Mouse (Mus musculus) cerebral cortex, adult 2 months (tissue): ENCODE measurements around the gene Myo16.

Experiments
- WGBS: fragments of 180-500 bp; shearing (Covaris S2); methylation state at CpG from one replicate; pipeline ENCODE4 v1.1.7; 2018; 5-methylcytosine and 5-hydroxymethylcytosine counted together

Myo16 gene

DNA sequence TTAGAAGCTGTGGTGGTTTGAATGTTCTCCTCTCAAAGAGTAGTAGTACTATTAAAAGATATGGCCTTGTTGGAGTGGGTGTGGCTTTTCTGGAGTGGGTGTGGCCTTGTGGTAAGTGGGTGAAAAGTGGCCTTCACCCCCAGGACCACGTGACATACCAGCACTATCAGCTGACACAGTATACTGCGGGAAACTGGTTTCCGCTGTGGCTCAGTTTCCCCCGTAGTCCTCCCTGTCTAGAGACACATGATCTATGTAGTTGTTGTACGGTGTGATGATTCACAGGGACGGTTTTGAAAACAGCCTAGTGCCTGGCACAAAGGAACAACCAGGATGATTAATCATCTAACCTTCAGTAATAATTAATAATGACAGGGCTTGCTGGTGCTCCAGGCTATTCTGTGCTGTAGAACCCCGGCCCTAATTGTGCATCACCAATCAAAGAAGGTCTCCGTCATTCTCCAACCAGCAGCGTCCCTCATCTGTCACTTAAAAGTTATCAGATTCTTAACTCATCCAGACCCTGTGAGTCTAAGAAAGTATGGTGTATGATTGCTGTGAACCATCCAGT is 524.2 kb downstream of the Myo16 start:
- 93% methylated on average over 9 of the region's 9 CpGs for WGBS

GRCm38 (mm10) chr8:10681926-10682325 is 528.2 kb downstream of the Myo16 start:
- 86% methylated on average over 7 of the region's 7 CpGs for WGBS

- WGBS: 75% methylated on average over 8 of the region's 8 CpGs
Measured at GRCm38 (mm10) chr8:10683088-10683487, 529.4 kb downstream of the Myo16 start.
